Mouse (Mus musculus) frontal cortex, postnatal 25 days (tissue): Measurements from ENCODE around the gene Ovol2.
A peak's percentile ranks its signal among the peaks of the same experiment; 100 is the strongest.

Experiments
- DNase-seq, 2 experiments: peaks; one replicate each; pipeline ENCODE4 v3.0.0; 2022; ENCODE audit warnings: low spot score in 2 of 2

The Ovol2 gene

GRCm38 (mm10) chr2:144324218-144324617 is 7.7 kb downstream of the Ovol2 start:
- DNase-seq, result no peak

- DNase-seq, result no peak
Observed at GRCm38 (mm10) chr2:144311372-144311771, 20.6 kb downstream of the Ovol2 start.

DNA sequence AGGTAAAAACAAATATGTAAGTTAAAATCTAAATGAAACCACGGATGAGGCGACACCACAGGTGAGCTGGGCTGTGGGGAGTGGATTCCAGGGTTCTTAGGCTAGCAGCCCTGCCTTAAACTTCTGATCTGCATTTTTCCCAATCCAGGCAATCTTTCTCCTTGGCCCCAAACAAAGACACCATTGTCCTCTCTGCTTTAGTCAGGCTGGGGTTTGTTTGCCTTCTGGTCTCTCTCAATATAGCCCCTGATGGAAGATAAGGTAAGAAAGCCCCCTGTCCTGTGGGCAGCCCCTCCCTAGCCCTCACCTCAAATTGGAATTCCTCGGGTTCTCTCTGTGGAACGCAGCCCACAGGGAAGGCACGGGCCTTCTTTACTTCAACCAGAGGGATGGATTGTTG is 21.7 kb downstream of the Ovol2 start:
- no peak for DNase-seq

- no peak for DNase-seq
Observed at GRCm38 (mm10) chr2:144308561-144308960, 23.4 kb downstream of the Ovol2 start.

GRCm38 (mm10) chr2:144305721-144306294 is 26.1 kb downstream of the Ovol2 start:
- DNase-seq, result no peak

DNA sequence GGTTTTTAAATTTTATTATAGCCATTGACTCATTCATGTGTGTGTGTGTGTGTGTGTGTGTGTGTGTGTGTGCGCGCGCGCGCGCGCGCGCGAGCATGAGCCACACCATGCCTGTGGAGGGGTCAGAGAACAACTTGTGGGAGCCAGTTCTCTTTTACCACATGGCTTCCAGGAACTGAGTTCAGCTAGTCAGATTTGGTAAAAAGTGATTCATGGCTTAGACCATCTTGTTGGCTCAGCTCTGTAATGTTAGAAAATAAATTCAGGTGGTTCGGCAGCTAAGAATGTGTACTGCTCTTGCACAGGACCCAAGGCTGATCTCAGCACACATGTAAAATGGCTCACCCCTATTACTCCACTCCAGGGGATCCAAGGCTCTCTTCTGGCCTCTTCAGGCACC is 30.8 kb downstream of the Ovol2 start:
- DNase-seq, result no peak

DNA sequence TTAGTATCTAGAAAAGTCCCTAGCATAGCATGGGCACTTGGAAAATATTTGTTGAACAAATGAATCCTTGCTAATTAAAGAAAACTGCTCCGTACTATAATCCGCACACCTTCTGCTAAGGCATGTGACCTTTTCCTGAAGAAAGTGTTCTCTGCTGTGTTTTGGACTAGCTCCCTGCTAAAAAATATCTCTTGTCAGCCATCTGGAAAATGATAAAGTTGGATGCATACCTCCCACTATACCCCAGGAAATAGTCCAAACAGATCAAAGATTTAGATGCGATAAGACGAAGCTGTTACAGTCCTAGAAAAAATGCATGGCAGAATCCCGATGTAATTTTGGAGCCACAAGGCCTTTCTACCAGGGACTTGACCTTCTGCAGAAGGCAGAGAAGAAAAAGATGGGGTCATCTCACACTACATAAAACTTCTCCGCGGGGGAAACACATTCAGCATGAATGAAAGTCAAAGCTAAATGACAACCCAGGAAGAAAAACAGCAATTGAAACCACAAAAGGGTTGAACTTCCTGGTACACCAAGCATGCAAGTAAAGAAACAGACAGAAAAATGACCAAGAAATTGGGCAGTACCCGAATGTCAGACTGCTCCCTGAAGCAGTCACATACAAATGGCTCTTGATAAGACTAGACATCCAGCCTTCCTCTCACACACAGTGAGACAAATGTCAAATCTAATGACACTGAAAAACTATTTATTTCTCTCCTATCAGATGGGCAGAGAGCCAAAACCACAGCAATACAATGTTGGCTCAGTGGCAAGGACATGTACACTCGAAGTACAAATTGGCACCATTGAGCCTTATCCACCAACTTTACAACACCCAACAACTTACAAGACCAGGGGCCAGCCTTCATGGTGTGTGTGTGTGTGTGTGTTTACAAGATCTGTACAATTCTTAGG is 31.9 kb downstream of the Ovol2 start:
- DNase-seq, result no peak

DNA sequence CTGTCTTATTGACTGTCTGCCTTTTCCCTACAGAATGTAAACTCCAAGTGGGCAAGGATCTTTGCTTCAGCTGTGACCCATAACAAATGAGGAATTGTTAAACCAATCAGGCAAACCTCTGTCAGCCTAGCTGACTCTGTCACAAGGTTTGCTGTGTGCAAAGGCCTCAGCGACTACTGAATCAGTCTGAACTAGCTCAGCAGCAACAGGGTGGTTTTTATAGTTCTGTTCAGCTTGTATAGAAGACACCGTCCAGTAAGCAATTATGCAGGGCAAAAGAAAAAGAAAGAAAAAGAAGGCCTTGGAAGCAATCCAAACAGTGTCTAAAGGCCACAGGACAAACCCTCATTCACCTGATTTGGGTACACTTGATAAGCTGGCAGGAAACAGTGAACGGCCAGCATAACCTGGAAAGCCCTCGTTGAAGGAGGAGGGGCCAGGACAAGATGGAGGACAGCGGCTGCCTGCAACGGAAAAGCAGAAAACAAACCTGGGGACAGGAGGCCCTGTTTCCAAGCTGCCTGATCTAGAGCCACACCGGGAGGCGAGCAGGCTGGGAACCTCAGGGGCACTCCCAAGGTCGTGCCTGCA is 36.7 kb downstream of the Ovol2 start:
- DNase-seq, result no peak

- peak; percentile 22 to 45 for DNase-seq
Observed at GRCm38 (mm10) chr2:144291600-144292305, 40.2 kb downstream of the Ovol2 start.

DNA sequence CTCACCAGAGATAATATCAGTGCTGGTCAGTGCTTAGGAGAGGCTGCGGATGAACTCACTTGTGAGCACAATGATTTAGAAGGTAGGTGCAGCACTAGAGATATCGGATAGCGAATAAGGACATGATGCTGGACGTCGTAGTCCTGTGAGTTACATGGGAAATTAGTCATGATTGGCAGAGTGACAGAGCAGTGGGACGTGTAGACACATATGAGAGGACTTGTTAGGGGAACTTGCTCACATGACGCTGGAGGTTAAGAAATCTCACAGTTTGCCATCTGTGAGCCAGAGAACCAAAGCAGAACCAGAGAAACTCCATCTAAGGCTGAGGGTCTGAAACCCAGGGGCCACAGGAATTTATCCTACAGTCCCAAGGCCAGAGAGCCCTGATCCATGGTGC is 41.6 kb downstream of the Ovol2 start:
- no peak for DNase-seq

DNA sequence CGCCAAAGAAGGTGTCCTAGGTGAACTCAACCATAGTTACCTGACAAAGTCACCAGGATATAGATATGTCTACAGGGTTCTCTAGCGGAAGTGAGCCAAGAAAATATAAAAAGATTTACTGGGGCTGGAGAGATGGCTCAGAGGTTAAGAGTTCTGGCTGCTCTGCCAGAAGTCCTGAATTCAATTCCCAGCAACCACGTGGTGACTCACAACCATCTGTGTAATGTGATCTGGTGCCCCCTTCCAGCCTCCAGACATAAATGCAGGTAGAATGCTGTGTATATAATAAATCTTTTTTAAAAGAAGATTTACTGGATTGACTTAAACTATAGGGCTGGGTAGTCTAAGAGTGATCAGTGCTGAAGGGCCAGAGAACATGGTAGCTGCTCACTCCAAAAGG is 50.5 kb downstream of the Ovol2 start:
- no peak for DNase-seq

DNA sequence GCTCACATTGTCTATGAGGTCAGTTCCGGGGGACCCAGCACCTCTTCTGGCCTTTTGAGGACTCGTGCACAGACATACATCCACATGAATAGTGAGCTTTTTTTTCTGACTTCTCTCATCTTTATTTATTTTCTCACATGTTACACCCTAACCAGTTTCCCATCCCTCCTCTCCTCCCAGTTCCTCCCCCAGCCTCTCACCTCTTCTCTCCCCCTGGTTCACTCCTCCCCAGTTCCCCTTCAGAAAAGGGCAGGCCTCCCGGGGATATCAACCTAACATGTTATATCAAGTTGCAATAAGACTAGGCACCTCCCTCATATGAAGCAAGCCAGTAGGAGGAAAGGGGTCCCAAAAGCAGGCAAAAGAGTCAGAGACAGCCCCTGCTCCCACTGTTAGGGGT is 51.4 kb downstream of the Ovol2 start:
- DNase-seq, result no peak

- no peak for DNase-seq
Observed at GRCm38 (mm10) chr2:144279742-144280141, 52.2 kb downstream of the Ovol2 start.

- DNase-seq, result no peak
Observed at GRCm38 (mm10) chr2:144276885-144277284, 55.1 kb downstream of the Ovol2 start.

GRCm38 (mm10) chr2:144274741-144275140 is 57.2 kb downstream of the Ovol2 start:
- no peak for DNase-seq

DNA sequence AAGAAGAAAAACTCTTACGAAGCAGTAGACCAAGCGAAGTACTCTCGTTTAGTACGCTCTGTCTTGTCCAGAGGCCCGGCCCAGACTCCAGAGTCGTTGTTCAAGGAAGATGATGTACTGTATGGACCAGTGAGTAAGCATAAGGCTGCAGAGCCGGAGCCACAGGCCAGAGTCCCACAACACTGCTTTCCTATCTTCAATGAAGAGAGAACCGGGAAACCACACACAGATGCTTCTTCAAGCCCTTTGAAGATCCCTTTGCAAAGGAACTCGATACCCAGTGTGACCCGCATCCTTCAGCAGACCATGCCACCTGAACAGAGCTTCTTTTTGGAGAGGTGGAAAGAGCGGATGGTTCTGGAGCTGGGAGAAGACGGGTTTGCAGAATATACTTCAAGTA is 59.9 kb downstream of the Ovol2 start:
- no peak for DNase-seq

GRCm38 (mm10) chr2:144270507-144271420 is 61.2 kb downstream of the Ovol2 start, which contains the start of the genes Mgme1 and Snx5:
Mgme1 (plus strand) TSS chr2:144270663.
Snx5 (minus strand) TSS chr2:144270906.
- peak; percentile 91 to 94 for DNase-seq

DNA sequence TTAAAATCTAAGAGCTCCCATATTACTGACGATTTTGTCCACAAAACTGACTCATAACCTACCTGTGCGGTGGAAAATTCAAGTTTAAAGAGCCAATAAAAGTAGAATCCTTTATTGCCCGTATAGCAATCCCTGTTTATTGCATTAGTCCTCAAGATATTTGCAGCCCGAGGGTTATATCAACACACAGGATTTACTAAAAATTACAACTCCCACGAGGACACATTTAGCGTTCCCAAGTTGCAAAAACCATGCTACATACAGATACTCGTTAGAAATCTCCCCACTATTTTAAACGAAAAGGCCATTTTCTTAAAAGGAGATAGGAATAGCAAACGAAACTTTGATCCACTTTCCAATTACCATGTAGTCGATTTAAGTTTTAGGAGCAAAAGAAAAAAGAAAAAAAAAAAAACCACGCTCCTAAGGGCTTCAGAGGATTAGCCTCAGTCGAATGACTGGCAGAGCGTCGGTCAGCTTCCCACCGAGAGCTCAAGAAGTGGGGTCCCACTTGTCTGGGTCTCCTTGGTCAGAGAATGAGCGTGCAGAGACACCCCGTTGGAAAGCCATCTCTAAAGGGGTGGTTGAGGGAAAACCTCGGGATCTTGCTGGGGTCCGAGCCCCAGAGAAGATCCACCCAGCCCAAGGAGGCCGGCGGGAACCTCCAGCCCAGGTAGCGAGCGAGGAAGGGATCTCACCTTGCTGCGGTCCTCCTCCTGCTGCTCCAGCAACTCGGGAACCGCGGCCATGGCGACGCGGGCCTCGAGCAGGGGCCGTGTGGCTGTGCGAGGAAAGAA is 62.1 kb downstream of the Ovol2 start:
- no peak for DNase-seq

DNA sequence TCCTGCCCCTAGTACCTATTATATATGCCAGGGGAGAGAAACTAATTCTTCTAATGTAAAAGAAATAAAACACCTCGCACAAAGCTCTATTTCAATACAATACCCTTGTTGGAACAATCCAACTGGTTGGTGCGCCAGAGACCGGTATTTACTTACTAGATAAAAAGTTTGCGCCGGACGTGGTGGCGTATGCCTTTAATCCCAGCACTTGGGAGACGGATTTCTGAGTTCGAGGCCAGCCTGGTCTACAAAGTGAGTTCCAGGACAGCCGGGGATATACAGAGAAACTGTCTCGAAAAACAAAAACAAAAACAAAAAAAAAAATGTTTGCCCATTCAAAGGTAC is 62.7 kb downstream of the Ovol2 start:
- DNase-seq, result no peak
